Mouse (Mus musculus) adipocyte (in vitro differentiated cells): ENCODE results near the gene Pigk.

Source experiments
- DNase-seq: peaks from one replicate; pipeline ENCODE4 v3.0.0-alpha.2; 2016; ENCODE audit warnings: low spot score

The Pigk gene

DNA sequence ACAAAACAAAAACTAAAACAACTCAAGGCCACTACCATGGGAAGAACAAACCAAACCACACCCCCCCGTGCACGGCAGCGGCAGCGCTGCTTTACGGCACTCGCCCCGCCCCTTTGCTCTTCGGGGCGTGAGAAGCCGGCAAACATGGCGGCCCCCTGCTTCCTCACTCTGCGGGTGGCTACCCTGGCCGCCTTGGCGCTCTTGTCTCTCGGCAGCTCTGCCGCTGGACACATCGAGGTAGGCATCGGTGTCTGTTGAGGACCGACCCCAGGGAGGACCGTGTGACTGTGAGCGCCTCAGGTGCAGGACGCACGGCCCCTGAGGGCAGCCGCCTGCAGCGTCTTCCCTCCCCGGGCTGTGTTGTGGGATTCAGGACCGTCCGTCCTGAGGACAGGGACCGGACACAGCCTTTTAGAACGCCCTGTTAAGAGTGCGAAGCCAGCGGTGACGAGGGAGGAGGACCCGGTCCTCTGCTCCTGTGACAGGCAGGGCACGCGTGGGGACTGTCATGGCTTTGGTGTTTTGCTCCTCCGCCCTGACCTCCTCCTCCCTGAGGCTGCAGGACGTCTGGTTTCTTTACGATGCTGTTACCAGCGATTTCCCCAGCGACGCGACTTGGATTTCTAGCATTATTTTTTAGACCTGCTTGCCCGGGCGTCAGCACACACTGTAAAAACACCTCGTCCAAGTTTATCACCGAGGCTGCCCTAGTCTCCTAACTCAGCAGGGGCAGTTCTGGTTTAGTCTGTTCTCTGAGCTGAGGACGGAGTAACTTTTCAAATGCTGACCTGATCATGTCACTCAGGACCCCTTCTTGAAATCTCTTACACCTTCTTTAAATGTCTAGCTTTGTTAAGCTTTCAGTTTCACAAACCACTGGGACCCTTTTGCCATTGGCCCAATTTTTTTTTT is at the start of gene Pigk:
Gene Pigk (plus strand): TSS at position 110 of the 912 bp plus-strand sequence.
- DNase-seq = peak; percentile 94

DNA sequence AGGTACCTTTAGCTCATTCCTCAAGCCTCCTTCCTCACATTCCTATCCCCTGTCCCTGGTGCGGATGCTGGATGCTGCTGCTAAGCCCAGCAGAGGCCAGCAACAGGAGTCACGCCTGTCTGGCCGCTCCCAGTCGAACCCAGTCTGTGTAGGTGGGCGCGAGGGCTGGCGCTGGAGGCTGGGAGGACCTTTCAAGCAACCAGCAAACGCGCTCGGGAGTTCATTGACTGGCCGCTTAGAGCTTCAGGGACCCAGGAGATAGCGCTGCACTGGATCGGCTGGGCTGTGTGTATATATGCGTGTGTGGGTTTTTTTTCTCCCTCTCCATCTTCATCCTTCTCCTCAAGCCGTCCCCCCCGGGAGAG is 46.9 kb upstream of the Pigk start:
- DNase-seq = no peak

DNA sequence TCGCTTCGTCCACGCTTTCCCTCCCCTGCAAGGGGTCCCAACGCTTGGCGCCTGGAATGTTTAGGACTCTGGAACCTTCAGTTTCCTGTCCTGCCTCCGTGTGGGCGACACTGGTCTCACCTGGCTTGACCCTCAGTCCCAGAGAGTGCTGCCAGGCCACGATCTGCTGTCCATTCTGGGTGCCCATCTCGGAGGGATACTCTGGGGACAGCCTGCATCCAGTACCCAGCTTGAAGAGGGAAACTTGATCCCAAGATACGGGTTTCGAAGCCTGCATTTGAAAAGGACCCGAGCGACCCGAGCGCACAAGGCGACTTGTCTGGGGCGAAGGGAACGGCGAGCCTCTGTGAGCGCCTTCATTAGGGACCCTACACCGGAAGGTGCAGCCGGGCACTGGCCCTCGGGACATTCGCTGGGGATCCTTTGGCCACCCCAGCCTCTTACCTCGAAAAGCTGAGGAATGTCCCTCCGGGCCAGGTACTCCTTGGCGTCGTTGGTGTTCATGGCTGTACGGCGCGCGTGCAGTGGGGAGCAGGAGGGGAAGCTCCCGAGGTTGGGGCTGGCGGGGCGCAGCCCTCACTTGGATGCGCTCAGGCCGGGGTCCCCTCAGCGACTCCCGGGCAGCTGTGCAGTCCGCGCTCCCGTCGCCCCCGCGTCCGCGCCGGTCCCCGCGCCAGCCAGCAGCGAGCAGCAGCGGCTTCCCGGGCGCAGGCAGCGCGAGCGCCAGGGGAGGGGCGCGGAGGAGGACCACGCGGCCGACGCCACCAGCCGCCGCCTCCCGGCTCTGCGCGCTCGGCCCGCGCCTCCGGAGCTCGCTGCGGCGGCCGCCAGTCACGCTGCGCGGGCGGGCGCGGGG is 46.3 kb upstream of the Pigk start:
- DNase-seq = no peak

DNA sequence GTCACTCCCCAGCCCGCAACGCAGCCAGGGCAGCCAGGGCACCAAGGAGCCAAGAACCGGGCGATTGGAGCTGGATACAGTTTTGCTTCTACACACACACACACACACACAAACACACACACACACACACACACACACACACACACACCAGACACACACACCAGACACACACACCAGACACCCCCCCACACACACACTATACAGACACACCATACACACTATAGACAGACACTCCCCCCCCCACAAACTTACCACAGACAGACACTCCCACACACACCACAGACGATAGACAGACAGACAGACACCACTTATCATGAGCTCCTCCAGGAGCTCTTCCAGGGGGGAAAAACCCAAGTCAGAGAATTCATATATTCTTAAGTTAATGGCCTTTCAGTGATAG is 45.7 kb upstream of the Pigk start, which contains the start of gene Ak5:
Gene Ak5 (minus strand): TSS at position 122 of the 400 bp plus-strand sequence.
- no peak for DNase-seq

DNA sequence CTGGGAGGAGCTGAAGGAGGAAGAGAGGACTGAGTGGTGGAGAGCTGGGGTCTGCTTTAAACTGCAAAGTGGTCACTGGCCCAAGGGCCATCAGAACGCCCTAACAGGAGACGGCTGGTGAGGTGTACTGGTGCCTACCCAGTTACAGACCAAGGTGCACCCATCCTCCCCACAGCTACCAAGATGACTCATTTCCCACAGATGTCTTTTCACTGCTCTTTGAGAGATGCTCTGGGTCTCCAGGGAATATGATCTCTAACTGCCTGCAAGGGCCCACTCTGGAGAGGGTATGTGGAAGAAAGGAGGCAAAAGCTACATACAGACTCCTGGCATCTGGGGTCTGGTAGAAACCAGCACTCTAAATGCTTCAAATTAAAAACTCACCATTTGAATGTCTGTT is 45.1 kb upstream of the Pigk start:
- no peak for DNase-seq

DNA sequence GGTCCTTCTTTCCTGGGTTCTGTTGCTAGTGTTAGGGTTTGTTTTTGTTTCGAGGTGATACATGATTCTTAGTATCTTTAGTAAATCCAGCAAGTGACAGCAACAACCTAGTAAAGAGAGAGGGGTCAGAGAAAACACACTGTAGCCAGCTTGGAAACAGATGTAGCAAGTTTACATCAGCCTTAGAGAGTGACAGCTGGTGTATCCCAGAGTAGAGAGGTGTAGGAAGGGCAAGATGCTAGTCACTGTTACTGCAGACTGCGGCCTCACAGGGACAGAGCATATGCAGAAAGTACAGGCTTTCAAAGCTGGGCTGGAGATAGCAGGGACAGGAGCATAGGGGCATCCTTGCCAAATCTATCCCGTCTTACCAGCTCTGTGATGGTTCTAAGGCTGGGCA is 44.1 kb upstream of the Pigk start:
- DNase-seq = no peak

DNA sequence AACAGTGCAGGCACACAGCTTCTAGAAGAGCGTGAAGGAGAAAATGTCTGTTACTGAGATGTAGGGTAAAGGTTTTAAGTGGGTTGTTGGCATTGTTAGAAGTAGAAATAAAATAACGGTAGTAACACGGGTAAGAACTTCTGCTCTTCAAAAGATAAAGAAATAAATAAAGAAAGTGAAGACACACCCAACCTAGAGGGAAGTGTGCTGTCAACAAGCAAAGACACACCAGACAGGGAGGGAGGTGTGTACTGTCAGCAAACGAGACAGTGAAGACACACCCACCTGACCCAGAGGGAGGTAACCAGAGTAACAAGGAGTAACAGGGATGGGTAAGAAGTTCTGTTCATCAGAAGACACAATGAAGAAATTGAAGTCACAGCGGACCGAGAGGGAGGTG is 39.2 kb upstream of the Pigk start:
- DNase-seq = no peak

DNA sequence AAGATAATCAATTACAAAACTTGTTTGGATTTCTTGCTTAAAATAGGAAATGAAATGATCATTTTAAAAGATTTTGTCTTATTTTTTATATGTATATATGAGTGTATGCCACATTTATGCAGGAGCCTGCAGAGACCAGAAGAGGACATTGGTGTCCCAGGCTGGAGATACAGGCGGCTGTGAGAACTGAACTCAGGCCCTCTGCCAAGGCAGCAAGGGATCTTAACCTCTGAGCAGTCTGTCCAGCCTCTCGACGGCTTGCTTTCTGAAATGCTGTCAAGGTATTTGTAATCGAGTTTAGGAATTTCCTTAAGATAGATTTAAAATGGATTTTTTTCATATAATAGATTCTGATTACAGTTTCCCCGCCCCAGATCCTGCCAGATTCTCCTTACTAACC is 25.4 kb upstream of the Pigk start:
- peak; percentile 38 for DNase-seq

DNA sequence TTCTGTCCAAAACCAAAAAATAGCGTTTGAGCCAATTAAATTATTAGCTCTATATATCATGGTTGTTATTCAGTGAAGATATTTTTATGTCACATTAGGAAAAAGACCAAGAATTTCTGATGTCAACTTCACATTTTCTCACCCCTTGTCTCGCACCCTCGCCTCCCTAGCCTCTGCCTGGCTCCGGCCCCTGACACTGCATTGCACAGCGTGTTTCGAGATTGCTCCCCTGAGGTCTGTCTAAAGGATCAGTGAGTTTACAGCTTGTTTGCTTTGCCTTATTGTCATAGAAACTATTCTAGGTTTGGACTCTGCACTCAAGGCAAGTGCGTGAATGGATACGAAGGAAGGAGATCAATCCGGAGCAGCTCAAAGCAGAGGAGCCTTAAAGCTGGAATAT is 24.8 kb upstream of the Pigk start:
- DNase-seq = no peak

DNA sequence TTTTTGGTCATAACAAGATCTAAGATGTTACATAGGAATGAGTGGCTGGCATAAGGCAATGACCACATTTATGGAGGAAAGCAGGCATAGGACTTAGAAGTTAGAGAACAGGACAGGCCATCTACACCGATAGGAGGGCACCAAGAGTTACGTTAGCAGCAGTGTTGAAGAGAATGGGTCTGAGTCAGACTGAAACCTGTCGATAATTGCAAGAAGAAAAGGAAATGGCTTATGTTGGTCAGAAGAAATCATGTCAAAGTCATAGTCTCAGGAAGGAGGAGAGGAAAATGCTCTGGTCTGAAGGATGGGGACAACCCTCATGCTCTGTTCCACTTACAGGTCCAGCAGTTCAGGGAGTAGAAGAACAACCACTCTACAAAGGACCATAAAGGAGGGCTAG is 18.9 kb upstream of the Pigk start:
- no peak for DNase-seq

DNA sequence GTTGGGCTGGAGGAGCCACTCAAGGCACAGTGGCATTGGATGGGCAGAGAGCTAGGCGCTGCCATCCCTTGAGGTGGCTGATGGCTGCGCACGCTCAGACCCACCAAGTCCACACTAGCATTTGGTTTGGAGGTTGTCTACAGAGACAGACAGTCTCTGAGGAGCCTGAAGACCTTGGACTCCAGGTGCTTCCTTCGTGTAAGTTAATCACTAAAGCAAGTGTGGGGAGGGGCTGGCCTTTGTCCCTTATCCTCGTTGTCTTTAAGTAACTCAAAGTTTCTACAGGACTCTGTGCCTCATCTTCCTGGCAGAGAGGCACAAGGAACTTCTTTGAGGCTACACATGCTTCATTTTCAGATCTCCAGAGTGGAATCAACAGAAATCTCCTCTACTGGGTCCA is 15.9 kb upstream of the Pigk start:
- no peak for DNase-seq

DNA sequence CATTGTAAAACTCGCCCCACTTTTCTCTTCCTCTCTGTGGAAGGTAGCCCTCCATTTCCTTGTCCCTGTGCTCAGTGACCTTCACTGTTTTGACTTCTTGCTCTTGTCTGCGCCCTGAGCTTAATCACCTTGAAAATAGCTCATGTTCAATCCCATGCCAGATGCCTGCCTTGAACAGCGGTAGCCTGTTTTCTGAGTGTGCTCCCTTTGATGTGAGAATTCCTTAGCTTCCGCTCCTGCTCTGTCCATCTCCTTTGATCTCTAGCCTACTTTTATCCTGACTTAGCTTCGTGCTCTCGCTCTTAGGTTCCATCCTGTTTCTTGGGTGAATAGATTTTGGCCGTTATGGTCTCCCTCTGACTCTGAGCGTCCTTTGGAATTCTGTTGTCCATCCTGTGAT is 14.6 kb upstream of the Pigk start:
- no peak for DNase-seq

DNA sequence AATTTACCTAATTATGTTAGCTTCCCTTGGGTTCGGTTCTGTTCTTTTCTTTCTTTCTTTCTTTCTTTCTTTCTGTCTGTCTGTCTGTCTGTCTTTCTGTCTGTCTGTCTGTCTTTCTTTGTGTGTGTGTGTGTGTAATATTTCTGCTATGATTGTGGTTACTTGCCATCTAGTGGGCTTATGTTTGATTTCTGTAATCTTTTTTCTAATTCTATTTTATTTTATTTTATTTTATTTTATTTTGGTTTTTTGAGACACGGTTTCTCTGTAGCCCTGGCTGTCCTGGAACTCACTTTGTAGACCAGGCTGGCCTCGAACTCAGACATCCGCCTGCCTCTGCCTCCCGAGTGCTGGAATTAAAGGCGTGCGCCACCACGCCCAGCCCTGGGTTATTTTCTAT is 12.4 kb upstream of the Pigk start:
- DNase-seq = peak; percentile 40

DNA sequence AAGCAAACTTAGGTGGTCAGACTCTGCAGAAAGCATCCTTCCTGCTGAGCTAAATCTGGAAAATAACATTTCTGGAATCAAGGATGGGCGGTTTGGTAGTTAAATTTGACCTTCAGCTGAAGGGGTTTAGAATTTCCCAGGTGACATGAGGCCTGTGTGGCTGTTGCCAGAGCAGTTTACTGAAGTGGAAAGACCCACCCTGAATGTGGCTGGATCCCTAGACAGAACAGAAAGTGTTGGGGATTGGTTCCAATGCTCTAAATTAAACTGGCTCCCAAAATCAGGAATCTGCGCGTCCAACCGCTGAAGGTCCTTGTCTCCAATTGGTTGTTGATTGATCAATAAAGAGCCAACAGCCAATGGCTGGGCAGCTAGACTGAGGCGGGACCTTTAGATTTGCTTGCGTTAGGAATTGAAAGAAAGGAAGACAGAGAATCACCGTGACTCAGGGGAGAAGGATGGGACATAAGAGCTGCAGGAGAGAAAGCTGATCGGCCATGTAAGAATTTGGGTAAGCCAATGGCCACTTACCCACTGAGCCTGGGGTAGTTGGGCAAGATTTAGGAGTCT is 11.5 kb upstream of the Pigk start:
- DNase-seq = no peak

DNA sequence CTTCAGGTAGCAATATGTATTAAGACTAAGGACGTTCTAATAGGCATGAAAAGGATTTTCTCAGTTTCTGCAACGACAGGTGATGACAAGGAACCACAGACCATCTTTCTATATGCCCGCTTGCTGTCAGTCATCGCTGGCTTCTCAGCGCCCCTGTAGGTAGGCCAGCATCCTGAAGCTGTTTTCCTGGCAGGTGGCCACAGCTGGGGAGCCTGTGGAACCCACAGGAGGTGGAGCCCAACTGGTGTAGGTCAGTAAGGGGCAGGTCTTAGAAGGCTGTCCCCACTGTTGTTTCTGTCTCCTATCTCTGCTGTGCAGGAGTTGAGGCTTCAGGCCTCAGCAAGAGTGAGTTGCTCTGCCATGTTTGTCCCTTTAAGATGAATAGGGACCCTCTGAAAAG is 8.1 kb upstream of the Pigk start:
- no peak for DNase-seq

DNA sequence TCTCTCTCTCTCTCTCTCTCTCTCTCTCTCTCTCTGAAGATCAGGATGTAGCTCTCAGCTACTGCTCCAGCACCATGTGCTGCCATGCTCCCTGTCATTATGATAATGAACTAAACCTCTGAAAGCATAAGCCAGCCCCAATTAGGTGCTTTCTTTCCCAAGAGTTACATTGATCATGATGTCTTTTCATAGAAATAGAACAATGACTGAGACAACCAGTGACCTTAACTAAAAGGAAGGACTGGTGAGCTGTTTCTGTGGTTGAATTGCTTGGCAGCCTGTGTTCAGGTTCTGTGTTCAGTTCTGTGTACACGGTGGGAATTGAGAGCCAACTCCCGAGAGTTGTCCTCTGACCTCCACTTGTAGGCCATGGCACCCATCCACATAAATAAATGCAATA is 7.0 kb upstream of the Pigk start:
- DNase-seq = peak; percentile 34

DNA sequence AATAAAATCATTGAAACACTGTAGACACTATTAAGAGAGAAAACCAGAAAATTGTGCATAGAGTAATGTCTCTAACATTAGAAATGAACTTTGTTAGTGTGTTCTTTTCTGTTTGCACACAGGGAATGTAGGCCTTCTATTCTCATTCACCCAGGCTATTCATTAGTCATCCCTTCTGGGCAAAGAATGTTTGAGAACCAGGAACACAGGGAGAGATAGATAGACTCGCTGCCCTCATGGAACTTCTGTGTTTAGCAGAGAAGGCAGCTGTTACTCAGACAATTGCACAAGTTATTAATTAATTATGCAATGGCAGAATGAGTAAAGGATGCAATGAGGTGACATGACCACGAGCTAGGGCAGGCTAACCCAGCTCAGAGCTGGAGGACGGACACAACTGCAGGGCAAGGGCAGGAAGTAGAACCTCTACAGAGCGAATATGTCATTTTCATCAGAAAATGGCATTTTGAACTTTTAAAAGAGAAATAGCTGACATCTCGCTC is 6.5 kb upstream of the Pigk start:
- DNase-seq = peak; percentile 39

DNA sequence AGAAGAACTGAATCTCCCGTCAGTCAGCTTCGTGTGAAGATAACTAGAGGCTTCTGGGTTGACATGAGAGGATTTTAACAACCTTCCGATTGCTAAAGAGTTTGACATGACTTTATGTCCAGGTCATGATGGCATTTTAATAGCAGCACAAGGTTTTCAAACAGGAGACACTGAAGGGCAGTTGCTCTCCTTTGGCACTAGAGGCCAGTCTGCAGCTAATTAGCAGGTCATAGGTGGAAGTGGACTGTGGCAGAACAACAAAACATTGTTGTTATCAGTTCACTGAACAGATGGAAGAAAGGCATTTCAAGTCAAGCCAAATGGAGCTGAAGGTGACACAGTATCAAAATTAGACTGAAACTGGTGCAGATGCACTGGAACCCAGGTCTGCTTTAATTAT is 4.0 kb upstream of the Pigk start:
- peak; percentile 46 for DNase-seq

DNA sequence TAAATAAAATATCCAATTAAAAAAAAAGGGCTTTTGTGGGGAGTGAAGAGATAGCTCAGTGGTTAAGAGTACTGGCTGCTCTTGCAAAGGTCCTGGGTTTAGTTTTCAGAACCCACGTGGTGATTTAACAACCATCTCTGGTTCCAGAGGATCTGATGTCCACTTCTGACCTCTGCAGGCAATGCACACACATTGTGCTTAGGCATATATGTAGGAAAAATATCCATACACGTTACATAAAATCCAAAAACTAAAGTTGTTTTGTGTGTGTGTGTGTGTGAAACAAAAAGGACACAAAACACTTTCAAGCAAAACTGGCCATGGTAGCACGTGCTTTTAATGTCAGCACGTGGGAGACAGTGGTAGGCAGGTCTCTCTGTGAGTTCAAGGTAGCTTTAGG is 943 bp upstream of the Pigk start:
- DNase-seq = peak; percentile 43

DNA sequence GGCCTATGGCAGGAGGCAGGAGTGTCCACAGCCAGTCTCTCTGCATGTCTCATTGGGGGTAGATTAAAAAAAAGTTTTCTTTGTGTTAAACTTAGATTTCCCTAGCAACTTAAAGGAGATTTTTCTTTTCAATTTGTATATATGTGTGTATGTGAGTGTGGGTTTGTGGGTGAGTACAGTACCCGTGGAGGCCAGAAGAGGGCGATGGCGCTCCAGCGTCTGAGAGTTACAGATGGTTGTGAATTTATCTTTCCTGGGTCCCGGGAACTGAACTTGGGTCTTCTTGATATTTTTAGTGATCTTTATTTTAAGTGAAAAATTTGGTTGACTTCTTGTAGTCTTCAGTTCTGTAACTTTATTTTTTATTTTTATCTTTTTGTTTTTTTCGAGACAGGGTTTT is 7.4 kb downstream of the Pigk start:
- no peak for DNase-seq

DNA sequence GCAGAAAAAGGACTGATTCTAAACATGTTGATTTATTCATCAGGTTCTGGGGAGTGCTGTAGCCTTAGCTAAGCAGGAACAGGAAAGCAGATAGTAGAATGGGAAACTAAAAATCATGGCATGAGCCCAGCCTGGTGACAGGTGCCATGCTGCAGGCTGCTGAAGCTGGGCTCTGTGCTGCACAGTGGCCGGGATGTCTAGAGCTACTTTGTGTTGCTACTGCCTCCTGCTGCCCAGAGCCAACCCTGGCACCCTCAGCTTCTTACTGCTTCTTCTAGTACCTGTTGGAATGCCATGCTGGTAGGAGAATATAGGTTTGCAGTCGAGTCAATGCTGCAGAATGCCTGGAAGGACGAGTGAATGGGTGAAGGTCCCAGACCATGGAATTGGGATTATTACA is 8.9 kb downstream of the Pigk start:
- peak; percentile 49 for DNase-seq

DNA sequence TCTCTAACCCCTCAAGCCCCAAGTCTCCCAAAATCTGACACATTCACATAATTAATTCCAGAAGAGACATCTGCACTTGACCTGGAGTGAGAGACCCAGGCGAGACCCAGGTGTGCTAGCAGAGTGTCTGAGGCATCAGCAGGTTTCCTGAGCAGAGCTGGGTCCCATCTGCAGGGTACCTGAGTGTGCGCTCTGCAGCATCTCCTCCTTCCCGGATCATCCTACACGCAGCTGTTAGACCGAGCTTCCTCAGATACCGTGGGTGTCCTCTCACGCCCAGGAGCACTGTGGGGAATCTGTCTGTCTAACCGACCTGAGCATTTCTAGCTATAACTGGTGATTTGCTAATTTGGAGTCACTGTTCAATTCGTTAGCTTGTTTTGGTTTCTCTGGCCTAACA is 10.5 kb downstream of the Pigk start:
- no peak for DNase-seq

DNA sequence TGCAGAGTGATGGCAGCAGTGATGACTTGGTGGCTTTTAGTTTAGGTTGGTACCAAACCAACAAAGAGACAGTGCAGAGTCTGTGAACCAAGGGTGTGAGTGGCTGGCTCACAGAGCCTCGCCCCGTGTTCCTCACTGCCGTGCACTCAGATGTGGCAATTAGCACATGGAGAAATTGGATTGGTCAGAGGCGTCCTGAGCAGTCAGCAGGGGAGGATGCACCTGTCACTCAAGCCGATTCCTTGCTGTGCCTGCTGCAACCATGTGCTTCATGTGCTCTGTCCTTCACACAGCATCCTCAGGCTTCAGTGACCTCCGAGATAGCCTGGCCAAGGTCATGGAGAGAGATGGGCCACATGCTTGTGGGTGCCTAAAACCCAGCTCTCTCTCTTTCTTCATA is 14.3 kb downstream of the Pigk start:
- no peak for DNase-seq
